Mouse (Mus musculus) granulocyte monocyte progenitor cell, adult 5-6 weeks (primary cell): ENCODE measurements around the gene Syne2. TPM values are rescaled to one million over a fixed set of nuclear protein-coding genes. Genes with fewer than 3 reads are reported as not detected.

Source experiments
- ATAC-seq: replicated peaks from 2 replicates; pipeline ENCODE4 v1.8.0; 2016; ENCODE audit warnings: mild to moderate bottlenecking, moderate TSS enrichment, inconsistent platforms; ENCODE audit not compliant: poor library complexity, severe bottlenecking
- total RNA-seq, 2 experiments: library from RNA; stranded (forward) in 1 of 2; stranded (reverse) in 1 of 2; fragments of 200-712, 200-1000 nt in 1 of 2; fragments of >200 nt in 1 of 2; fragmentation: Nextera tagmentation in 1 of 2; gene quantifications; 2 replicates each; pipeline ENCODE4 v1.2.3; 2014 to 2017

The Syne2 gene
- total RNA-seq, 2 experiments from 2014 or later, result 6.4 to 9.7 TPM

GRCm38 (mm10) chr12:75860843-75861242 lies 42.9 kb downstream of the Syne2 start:
- no peak for ATAC-seq

- no peak for ATAC-seq
Observed at GRCm38 (mm10) chr12:75865166-75865565, 47.2 kb downstream of the Syne2 start.

- ATAC-seq, result no peak
Observed at GRCm38 (mm10) chr12:75866419-75867373, 48.8 kb downstream of the Syne2 start.

GRCm38 (mm10) chr12:75873546-75874235 lies 55.8 kb downstream of the Syne2 start:
- ATAC-seq, result no peak

- ATAC-seq, result no peak
Observed at GRCm38 (mm10) chr12:75874287-75874994, 56.5 kb downstream of the Syne2 start.

GRCm38 (mm10) chr12:75879636-75880317 lies 61.8 kb downstream of the Syne2 start:
- no peak for ATAC-seq

GRCm38 (mm10) chr12:75881554-75881953 lies 63.6 kb downstream of the Syne2 start:
- no peak for ATAC-seq

- ATAC-seq, result no peak
Observed at GRCm38 (mm10) chr12:75886161-75886560, 68.2 kb downstream of the Syne2 start.

GRCm38 (mm10) chr12:75886946-75887345 lies 69.0 kb downstream of the Syne2 start:
- no peak for ATAC-seq

- no peak for ATAC-seq
Observed at GRCm38 (mm10) chr12:75888721-75889120, 70.8 kb downstream of the Syne2 start.

GRCm38 (mm10) chr12:75891206-75891605 lies 73.3 kb downstream of the Syne2 start:
- ATAC-seq, result no peak

GRCm38 (mm10) chr12:75893392-75893791 lies 75.5 kb downstream of the Syne2 start:
- peak; percentile 35; the same call in 1 of the 2 replicates for ATAC-seq

- ATAC-seq, result no peak
Observed at GRCm38 (mm10) chr12:75894316-75894997, 76.5 kb downstream of the Syne2 start.

- no peak for ATAC-seq
Observed at GRCm38 (mm10) chr12:75894998-75895331, 77.0 kb downstream of the Syne2 start.

GRCm38 (mm10) chr12:75897793-75898192 lies 79.9 kb downstream of the Syne2 start:
- no peak for ATAC-seq

- ATAC-seq, result no peak
Observed at GRCm38 (mm10) chr12:75901721-75902120, 83.8 kb downstream of the Syne2 start.

GRCm38 (mm10) chr12:75904068-75904467 lies 86.1 kb downstream of the Syne2 start:
- ATAC-seq, result no peak

GRCm38 (mm10) chr12:75905304-75905703 lies 87.4 kb downstream of the Syne2 start:
- no peak for ATAC-seq

GRCm38 (mm10) chr12:75908466-75908865 lies 90.5 kb downstream of the Syne2 start:
- ATAC-seq, result no peak

- peak; percentile 52 for ATAC-seq
Observed at GRCm38 (mm10) chr12:75915694-75916093, 97.8 kb downstream of the Syne2 start.
